Mouse (Mus musculus) small intestine, adult 2 months (tissue): ENCODE measurements around the gene 2010111I01Rik.

ENCODE experiments used
- CTCF ChIP-seq: fragments of 200-500 bp; IDR thresholded peaks from 2 replicates; pipeline ENCODE4 v1.5.1; 2012; ENCODE audit warnings: low read depth, mild to moderate bottlenecking, control low read depth, inconsistent platforms, low read length, moderate library complexity, mixed read lengths; ENCODE audit not compliant: insufficient replicate concordance, insufficient read length; ENCODE audit errors: extremely low read depth
- POLR2A ChIP-seq: fragments of 200-500 bp; IDR thresholded peaks from 2 replicates; pipeline ENCODE4 v1.6.1; 2012; ENCODE audit warnings: low read depth, mild to moderate bottlenecking, control low read depth, inconsistent platforms, low read length, moderate library complexity

DNA sequence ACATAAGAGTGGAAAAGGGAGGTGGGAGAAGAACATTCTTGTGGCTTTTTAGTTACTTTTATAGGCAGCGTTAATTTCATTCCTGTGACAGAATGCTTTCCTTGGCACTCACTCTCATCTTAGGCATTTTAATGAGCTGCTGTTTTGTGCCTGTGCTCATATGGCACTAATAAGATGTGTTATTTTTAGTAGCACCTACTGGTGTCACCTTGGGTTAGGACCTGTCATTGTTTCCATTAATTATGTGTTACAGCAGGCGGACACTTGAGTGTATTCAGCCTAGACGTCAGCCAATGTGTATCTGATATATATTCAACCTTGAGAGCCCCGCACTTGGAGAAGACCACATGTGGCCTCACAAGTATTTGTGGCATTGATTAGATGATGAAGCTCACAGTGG, 281.1 kb downstream of the 2010111I01Rik start:
- TF ChIP-seq CTCF, result no peak
- no peak for TF ChIP-seq POLR2A
